Mouse (Mus musculus): ENCODE results near the gene Nrip1. TPM values are rescaled to one million over a fixed set of nuclear protein-coding genes. Genes with fewer than 3 reads are reported as not detected.
A peak's percentile ranks its signal among the peaks of the same experiment; 100 is the strongest.

Gene Nrip1
- total RNA-seq, 1 experiment from 2014 or later, result 46.7 TPM

DNA sequence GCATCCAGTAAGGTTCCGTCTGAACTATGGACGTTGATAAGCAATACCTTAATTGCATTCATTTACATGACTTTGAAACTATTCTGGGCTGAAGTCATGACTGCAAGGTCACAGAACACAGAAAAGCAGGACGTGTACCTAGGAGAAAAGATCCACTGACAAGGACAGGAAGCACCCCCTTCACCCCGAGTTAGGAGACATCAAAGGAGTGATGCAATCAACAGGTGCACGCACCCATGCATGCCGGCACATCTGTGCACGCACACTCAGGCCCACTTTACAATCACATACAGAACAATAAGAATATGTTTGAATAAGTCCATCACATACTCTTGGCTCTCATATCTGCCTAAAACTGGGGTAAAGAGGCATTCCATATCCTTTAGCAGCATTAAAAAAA lies 19.3 kb downstream of the Nrip1 start:
- ATAC-seq (replicated peaks; ENCODE audit: low read depth, poor library complexity, severe bottlenecking), result no peak

DNA sequence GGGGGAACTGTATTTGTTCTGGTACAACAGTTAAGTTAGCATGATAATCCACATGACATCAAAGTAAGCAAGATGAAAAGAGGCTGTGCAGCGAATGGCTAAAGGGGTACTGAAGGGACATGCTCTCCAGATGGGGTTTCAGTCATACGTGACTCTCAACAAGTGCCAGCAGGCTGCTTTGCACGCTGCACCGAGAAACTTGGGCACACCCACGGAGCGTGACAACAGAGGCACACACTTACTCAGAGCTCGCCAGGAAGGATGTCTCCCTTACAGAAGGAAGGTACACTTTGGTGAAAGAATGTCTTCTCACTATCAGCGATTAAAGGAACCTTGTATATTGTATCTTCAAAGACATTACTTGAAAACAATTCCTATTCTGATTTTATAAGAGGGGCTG lies 22.7 kb downstream of the Nrip1 start:
- ATAC-seq (replicated peaks; ENCODE audit: low read depth, poor library complexity, severe bottlenecking), result no peak

DNA sequence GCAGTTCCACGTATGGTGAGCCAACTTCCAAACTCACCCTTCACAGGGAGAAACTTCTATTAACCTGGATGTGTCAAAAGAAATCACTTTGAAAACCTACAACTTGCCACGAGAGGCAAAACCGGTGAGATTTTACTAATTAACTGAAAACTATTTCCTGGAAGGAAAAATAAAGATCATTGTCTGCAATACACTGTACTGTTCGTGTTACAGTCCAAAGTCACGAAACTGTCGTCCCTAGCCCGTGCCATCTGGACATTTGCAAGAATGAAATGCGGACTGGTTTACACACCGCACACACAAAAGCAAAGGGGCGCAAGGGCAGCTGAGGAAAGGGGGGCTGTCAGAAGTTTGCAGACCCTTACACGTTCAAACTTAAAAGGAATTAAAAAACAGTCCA lies 24.6 kb downstream of the Nrip1 start:
- no peak for ATAC-seq (replicated peaks; ENCODE audit: low read depth, poor library complexity, severe bottlenecking)

DNA sequence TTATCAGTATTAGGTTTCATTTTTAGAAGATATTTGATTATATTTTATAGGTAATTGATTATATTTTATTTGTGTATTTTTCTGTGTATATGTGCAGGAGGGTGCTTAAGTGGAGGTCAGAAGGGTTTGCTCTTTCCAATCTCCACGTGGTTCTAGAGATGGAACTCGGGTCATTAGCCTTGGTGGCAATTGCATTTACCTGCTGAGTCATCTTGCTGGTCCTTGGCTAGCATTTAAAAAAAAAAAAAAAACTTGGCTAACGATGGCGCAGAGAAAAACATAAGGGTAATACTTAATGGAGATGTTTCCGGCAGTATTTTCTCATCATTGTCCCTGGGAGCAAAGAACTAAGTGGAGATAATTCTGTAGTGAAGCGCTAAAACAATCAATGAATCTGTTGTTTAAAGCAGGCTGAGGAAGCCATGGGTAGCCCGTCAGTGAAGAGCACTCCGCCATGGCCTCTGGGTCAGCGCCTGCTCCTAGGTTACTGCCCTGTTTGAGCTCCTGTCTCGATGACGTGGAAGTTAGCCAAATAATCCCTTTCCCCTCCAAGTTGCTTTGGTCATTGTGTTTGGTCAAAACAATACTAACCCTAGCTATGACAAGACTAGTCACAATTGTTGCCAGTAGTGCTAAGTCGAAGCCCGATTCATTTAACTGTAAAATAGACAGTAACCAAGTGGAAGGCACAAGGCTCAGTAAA lies 25.8 kb downstream of the Nrip1 start:
- ATAC-seq (replicated peaks; ENCODE audit: low read depth, poor library complexity, severe bottlenecking), result no peak

DNA sequence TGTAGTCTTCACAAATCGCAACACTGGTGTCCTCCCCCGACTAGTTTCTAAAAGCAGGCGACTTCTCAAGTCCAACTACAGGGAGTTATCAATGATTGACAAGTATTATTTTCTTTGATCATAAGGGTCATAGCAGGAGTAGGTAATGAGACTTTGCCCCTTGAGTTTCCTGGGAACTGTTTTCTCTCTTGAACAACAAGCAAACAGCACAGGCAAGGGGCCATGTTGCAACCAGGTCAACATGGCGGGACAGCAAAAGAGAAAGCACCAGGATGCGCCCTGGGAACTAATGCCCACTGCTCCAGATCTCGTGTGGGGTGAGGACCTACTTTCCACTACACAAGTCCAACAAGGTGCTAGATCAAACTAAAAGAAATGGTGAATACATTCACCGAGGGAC lies 27.3 kb downstream of the Nrip1 start:
- ATAC-seq (replicated peaks; ENCODE audit: low read depth, poor library complexity, severe bottlenecking), result no peak

DNA sequence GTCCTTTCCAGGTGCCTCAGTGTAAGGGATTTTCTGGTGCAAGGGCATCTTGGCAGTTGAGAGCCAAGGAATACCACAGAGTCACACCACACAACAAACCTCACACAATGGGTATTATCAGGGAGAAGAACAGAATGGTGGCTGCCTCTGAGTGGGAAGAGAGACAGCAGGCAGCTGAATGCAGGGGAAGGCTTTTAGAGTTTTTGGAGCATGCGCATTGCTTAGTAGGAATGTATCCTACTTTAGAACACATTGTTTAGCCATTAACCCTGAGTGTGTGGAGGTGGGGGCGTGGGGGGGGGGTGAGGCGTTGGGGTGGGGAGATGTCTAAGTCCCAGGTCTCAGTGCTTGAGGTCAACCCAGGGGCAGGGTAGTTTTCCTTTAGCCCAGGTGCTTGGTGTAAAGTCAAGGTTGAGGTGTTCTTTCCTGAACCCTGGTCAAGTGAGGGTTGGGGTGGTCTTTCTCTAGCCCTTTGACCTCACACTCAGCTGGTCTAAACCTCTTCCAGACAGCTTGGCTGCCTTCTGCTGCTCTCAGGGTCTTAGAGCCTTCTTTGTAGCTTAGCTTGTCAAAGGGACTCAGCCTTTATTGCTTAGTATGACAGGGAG lies 28.8 kb downstream of the Nrip1 start:
- ATAC-seq (replicated peaks; ENCODE audit: low read depth, poor library complexity, severe bottlenecking), result no peak

DNA sequence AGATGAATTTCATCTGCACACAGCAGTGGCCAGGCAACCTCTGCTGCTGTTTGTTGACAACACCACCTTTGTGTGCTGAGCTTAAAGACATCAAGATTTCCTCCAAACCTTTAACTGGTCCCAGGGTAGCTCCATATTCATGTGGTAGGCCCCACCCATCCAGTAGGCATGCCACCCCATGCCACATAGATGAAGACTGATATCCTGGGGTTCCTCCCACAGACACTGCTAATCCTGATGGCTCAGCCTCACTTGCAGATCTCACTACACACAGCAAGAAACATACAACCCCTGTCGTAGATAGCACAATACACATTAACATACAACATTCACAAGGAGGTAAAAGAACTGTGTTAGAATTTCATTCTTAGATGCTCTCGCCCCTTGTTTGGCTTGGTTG lies 29.6 kb downstream of the Nrip1 start:
- ATAC-seq (replicated peaks; ENCODE audit: low read depth, poor library complexity, severe bottlenecking), result no peak

DNA sequence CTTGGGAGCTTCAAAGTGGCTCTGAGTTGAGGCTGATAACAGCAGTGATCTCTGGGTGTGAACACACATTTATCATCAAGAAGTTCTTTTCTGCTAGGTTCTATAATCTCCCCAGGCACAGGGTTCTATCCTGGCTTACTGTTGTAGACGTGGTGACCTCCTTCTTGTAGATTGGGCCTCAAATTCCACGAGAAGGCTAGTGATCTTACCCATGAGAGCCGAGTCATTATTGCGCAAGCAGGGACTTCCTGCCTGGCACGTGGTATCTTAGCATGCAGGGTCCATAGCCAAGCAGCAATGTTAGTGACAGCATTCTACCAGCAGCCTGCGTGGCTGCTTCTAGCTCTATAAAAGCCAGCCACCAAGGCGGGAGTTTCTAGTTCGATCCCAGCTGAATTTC lies 32.0 kb downstream of the Nrip1 start:
- peak; percentile 87 for ATAC-seq (replicated peaks; ENCODE audit: low read depth, poor library complexity, severe bottlenecking)

DNA sequence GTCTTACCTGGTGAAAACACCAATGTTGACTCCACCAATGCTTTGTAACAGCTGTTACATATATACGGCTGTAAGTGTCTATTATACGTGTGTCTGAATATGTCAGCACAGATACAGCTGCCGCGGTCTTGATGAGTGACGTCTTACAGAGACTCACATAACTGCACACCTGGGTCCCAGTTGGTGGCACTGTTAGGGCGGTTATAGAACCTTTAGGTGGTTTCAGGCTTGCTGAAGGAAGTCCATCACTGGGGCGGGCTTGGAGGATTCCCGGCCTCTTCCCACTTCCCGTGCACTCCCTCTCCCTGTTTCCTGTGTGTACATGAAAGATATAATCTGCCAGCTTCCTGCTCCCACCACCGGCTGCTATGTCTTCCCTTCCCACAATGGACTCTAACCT lies 34.4 kb downstream of the Nrip1 start:
- ATAC-seq (replicated peaks; ENCODE audit: low read depth, poor library complexity, severe bottlenecking), result no peak

DNA sequence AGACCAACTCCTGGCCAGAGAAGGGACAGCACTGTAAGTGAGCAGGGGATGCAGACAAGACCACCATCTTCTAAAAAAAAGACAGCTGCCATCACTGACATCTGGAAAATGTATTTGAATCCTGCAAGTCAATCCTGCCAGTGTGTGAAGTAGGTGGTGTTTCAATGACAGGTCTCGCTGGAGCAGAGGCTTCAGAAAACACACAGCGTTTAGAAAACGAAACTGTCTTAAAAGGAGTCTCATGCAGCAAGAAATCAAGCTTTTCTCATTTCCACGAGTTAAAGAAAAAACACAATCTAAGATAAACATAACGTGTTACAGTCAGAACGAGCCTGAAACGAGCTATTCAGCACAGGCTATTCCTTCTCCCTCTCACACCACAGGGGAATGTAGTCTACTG lies 36.3 kb downstream of the Nrip1 start:
- ATAC-seq (replicated peaks; ENCODE audit: low read depth, poor library complexity, severe bottlenecking), result no peak

DNA sequence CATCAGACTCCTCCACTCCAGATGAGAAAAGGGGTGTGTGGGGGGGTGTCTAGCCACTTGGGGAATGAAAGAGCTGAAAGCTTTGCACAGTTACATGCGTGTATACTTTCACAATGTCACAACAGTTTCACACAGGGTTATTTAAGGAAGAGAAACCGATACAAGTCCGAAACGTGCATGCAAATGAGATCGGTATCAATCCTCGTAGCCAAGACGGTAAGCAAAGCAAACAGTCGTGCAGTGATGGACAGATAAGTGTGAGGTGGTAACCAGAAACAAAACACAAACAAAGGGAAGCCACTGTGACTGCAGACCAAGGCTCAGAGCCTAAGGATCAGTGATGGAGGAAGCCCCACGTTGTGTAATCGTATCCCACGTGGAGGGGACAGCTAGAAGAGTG lies 36.7 kb downstream of the Nrip1 start:
- ATAC-seq (replicated peaks; ENCODE audit: low read depth, poor library complexity, severe bottlenecking), result peak; percentile 23

DNA sequence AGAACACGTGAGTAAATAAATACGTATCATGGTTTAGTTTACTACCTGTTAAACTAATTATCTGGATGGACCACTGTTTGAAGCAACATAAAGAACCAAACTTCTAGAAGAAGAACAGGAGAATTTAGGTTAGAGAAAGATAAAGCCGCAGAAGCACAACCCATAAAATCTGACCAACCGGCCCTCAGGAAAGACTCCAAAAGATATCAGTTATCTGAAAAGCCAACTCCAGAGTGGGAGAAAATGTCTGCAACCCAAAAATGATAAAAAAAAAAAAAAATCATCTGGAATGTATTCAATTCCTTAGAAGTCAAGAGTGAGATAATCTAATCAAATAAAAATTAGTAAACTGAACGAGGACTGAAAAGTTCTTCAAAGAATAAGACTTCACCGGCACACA lies 37.7 kb downstream of the Nrip1 start:
- ATAC-seq (replicated peaks; ENCODE audit: low read depth, poor library complexity, severe bottlenecking), result no peak

DNA sequence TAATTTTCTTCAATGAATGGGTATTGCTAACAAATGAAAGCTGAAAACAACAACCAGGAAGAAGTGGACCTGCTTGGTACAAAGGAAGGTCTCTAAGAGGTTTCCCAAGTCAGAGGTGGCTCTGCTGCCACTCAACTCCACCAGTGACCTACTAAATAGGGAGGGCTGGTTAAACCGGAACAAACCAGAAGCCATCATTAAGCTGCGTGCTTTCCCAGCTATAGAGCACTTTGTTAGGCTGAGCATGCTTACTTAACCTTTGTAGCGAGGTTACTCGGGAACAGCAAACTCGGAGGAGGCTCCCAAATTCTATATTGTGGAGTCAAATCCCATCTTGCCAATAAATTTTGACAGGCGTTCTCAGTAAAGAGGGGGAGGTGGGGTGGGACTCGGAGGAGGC lies 41.5 kb downstream of the Nrip1 start:
- no peak for ATAC-seq (replicated peaks; ENCODE audit: low read depth, poor library complexity, severe bottlenecking)

DNA sequence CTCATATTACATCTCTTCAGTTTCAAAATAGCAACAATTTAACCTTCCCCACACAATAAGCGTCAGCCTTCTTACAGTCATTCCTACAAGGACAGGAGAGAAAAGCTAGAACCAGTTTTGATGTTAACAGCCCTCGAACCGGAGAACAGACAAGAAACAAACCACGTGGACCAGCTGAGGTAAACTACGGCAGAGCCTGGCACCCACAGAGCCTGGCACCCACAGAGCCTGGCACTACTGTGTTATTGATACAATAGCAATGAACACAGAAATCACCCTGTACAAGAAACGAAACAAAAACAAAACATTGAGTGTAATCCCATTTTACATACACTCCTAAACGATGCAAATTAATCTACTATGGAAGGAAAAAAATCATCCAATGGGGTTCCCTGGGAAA lies 42.4 kb downstream of the Nrip1 start:
- no peak for ATAC-seq (replicated peaks; ENCODE audit: low read depth, poor library complexity, severe bottlenecking)

DNA sequence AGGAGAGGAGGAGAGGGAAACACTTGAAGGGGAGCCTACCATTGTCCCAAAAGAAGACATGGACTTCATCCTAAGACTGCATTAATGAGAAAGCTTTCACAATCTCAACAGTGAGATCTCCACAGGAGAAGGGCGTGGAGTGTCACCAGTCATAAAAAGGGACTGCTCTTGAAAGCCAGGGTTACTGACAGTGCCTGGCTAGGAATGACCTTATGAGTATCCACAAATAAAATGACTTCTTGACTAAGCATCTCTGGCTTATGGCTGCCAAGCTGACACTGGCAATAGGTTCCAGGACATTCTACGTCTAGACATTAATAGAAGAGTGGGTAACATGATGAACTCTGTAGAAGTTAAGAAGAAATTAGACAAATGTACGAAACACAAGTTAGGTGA lies 48.3 kb downstream of the Nrip1 start:
- no peak for ATAC-seq (replicated peaks; ENCODE audit: low read depth, poor library complexity, severe bottlenecking)

DNA sequence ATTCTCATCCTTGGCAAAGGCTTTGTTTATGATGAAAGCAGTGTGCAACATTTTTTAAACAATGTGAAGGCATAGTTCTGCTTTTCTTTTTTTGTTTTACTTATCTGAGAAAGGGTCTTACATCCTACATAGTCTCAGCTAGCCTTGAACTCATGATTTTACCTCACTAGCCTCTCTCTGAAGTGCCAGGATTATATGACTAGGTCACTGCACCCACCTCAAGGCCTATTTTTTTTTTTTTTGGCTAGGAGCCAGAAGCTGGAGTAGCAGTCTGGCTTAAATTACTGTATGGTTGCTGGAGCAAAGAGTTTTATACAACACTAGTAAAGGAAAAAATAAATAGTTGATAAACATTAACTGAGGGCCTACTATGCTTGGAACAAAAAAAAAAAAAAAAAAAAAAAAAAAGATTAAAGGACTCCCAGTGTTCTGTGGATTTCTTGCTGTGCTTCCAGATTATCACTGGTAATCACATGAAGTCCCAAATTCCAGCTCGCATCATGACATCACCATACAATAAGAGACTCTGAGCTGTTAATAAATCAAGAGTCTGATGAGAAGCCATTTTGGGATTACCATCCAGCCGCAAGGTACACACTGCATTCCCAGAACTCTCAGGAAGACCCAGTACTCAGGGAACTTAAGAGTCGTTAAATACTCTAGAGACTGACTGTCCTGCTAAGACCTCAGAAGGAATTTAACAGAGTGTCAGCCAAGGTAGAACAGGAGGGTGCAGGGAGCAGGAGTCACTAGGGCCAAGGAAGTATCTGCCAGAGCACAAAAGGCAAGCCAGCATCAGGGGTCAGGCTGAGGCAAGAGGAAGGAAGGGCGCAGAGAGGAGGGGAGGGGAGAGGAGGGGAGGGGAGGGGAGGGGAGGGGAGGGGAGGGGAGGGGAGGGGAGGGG lies 49.0 kb downstream of the Nrip1 start:
- ATAC-seq (replicated peaks; ENCODE audit: low read depth, poor library complexity, severe bottlenecking), result no peak

DNA sequence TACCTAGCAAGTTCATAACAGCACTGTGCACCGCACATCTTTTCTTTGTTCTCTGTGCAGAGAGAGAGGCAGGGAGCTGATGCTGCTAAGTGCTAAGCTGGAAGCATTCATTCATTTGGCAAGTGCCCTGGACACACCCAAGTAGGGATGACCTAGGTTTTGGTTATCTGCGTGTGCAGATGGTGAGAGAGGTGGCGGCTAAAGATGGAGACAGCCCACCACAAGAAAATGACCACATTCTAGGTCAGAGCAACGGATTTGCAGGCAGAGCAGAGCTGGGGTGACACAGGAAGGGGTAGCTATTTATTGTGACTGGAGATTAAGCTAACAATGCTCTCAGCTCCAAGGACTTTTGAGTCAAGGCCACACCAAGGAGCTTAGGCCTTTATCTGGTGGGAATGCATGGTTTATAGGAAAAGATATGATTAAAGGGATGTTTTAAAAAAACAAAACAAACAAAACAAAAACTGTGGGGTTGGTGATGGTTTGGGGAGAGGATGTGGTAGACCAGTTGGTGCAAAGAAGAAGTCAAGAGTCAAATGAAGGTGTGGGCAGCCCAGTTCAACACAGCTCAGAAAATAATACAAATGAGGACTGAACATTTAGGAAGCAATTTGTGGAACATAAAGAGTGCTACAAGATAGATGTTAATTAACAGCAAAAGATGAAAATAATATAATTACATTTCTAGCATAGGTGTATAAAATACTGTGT lies 49.9 kb downstream of the Nrip1 start:
- ATAC-seq (replicated peaks; ENCODE audit: low read depth, poor library complexity, severe bottlenecking), result peak; percentile 84

DNA sequence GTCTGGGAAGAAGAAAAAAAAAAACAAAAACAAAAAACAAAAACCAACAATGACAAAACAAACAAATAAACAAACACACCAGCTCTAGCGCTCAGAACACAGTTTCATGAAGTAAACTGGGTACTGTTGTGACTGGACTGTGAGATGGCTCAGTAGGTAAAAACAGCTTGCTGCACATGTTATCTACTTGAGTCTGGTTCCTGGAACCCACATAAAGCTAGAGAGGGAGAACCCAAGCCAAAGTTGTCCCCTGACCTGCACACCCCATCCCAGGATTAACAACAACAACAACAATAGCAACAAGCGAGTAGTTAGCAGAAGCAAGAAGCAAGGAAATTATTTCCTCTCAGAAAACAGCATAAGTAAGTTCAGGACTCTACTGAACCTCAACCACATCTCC lies 50.5 kb downstream of the Nrip1 start:
- ATAC-seq (replicated peaks; ENCODE audit: low read depth, poor library complexity, severe bottlenecking), result no peak

DNA sequence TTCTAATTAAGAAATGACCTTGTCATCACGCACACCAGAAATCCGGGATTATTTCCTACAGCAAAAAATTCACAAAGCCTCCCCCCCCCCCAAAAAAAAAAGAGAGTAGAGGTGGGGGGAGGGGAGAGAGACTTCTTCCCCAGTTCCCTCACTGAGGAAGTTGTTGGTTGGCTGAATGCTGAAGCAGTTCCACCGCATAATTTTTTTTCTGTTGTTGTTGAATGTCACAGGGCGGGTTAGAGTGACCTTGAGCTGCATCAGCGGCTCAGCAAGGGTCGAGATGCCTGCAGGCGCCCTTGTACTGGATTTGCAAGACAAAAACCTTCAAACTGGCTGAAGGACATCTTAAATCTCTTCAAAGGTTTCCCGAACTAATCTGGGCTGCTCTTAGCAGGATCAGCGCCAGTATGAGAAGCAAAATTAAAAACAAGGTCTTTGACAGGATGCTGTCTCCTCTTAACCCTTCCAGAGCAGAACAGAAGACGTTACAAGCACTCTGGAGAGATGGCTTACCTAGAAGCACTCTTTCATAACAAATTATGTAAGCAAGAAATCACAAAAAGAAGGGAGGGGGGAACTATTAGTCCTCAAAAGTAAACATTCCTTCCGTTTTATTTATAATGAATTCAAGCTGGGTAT lies 52.0 kb downstream of the Nrip1 start:
- no peak for ATAC-seq (replicated peaks; ENCODE audit: low read depth, poor library complexity, severe bottlenecking)

DNA sequence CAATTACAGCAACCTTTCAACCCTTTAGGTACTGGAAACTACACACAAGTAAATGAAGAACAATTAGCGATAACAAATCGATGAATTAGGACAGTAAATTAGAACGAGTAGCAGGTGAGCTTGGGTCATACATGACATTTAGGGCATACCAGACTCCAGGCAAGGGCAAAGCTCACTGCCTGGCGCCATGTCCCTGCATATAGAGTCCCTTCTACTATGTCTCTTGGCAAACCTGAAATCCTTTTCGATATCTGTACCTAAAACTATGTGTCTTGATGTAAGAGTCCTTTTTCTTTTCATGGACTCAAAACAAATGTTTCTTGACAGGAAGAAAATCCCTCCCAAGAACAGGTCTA lies 53.5 kb downstream of the Nrip1 start:
- ATAC-seq (replicated peaks; ENCODE audit: low read depth, poor library complexity, severe bottlenecking), result no peak
